Mouse (Mus musculus) kidney, embryonic 14.5 days (tissue): ENCODE measurements around the gene Mlycd. TPM values are rescaled to one million over a fixed set of nuclear protein-coding genes. Genes with fewer than 3 reads are reported as not detected.

Source experiments
- ATAC-seq: fragments of 200-750 bp; cut with Nextera tagmentation; 2 replicates; pipeline ENCODE4 v1.8.0; 2017; ENCODE audit warnings: moderate number of reproducible peaks, mild to moderate bottlenecking, moderate TSS enrichment, moderate library complexity; ENCODE audit not compliant: low FRiP score, low TSS enrichment
- H3K27ac ChIP-seq: fragments of 300-500 bp; sonication (generic); 2 replicates; pipeline ENCODE4 v1.5.1; 2014; ENCODE audit warnings: low read depth, mild to moderate bottlenecking, low read length, moderate library complexity, mixed read lengths
- H3K27me3 ChIP-seq: fragments of 300-500 bp; sonication (generic); 2 replicates; pipeline ENCODE4 v1.6.1; 2014; ENCODE audit warnings: mild to moderate bottlenecking, low read length; ENCODE audit not compliant: control insufficient read depth, insufficient read depth
- H3K36me3 ChIP-seq: fragments of 300-500 bp; sonication (generic); 2 replicates; pipeline ENCODE4 v1.6.1; 2014; ENCODE audit warnings: low read length, mixed read lengths; ENCODE audit not compliant: control insufficient read depth, insufficient read depth
- H3K4me1 ChIP-seq: fragments of 300-500 bp; sonication (generic); 2 replicates; pipeline ENCODE4 v1.6.1; 2014; ENCODE audit warnings: low read length, mixed read lengths; ENCODE audit not compliant: control insufficient read depth, insufficient read depth
- H3K4me2 ChIP-seq: fragments of 300-500 bp; sonication (generic); replicated peaks from 2 replicates; pipeline ENCODE4 v1.6.1; 2014; ENCODE audit warnings: low read depth, mild to moderate bottlenecking, low read length
- H3K4me3 ChIP-seq: fragments of 300-500 bp; sonication (generic); 2 replicates; pipeline ENCODE4 v1.5.1; 2014; ENCODE audit warnings: mild to moderate bottlenecking, low read length
- H3K9ac ChIP-seq: fragments of 300-500 bp; sonication (generic); 2 replicates; pipeline ENCODE4 v1.6.1; 2014; ENCODE audit warnings: low read depth, mild to moderate bottlenecking, low read length, moderate library complexity
- H3K9me3 ChIP-seq: fragments of 300-500 bp; sonication (generic); 2 replicates; pipeline ENCODE4 v1.6.1; 2016; ENCODE audit warnings: low read length; ENCODE audit not compliant: control insufficient read depth
- WGBS: fragments of 180-500 bp; shearing (Covaris S2); extraction: QIAGEN DNeasy Blood & Tissue Kit; methylation state at CpG from one replicate; pipeline ENCODE4 v1.1.7; 2014; 5-methylcytosine and 5-hydroxymethylcytosine counted together
- polyA plus RNA-seq: library from polyadenylated mRNA; unstranded; fragments of >200 nt; fragmentation: Nextera tagmentation; extraction: Ambion mirVana; gene quantifications from 2 replicates; pipeline ENCODE4 v1.2.1, GENCODE M21; 2014

The Mlycd gene
- polyA plus RNA-seq, 1 experiment from 2014 or later: 12.1 TPM

- Histone ChIP-seq H3K27me3 (no peaks in the 10 kb centered on the region), H3K4me3 (no peak overlapping the region), H3K9me3 (no peaks in the 10 kb centered on the region), H3K4me1 (0 out of 2 replicates have a peak, but pooled peaks cover 3% of the 10 kb centered on the region), H3K4me2 (no peak overlapping the region), H3K27ac (no peak overlapping the region), H3K36me3 (no peaks in the 10 kb centered on the region), H3K9ac (no peak overlapping the region)
- WGBS: 84% methylated on average over 5 of the region's 5 CpGs
- no peak for ATAC-seq
These were observed 61.4 kb downstream of the Mlycd start for GRCm38 (mm10) chr8:119456045-119456444.

GRCm38 (mm10) chr8:119459724-119460123, 65.0 kb downstream of the Mlycd start:
- Histone ChIP-seq H3K27me3 (peaks cover 2% of the 10 kb centered on the region; the same call in 1 of the 2 replicates), H3K4me1 (peaks cover 10% of the 10 kb centered on the region; the same call in 1 of the 2 replicates), H3K27ac (no peak overlapping the region), H3K36me3 (no peaks in the 10 kb centered on the region), H3K4me2 (no peak overlapping the region), H3K9me3 (no peaks in the 10 kb centered on the region), H3K9ac (no peak overlapping the region), H3K4me3 (no peak overlapping the region)
- no peak for ATAC-seq
- WGBS: 37% methylated on average over 16 of the region's 16 CpGs

Other genes with a start within 250 kb of the Mlycd start
- gene Hsbp1, start 50.4 kb upstream of the Mlycd start, polyA plus RNA-seq: 305 and 387 TPM in 2 replicates
- 0.71 and 1.2 TPM in 2 replicates for gene Osgin1, start 39.2 kb downstream of the Mlycd start, polyA plus RNA-seq
- gene Necab2, start 51.8 kb downstream of the Mlycd start, polyA plus RNA-seq: 4.6 and 5.0 TPM in 2 replicates
- not detected in 2 replicates for gene Slc38a8, start 106.8 kb downstream of the Mlycd start, polyA plus RNA-seq
- gene Mbtps1, start 163.9 kb downstream of the Mlycd start, polyA plus RNA-seq: 66.4 and 131 TPM in 2 replicates
- 20.4 and 35.8 TPM in 2 replicates for gene Hsdl1, start 180.3 kb downstream of the Mlycd start, polyA plus RNA-seq
- gene Dnaaf1, start 180.4 kb downstream of the Mlycd start, polyA plus RNA-seq: 0.11 and 0.37 TPM in 2 replicates
- 9.7 and 13.0 TPM in 2 replicates for gene Taf1c, start 210.3 kb downstream of the Mlycd start, polyA plus RNA-seq
- gene Adad2, start 217.9 kb downstream of the Mlycd start, polyA plus RNA-seq: 0.29 TPM in 1 of 2 replicates, not detected in the other
- gene Kcng4, start 240.8 kb downstream of the Mlycd start, polyA plus RNA-seq: 0.22 TPM in 1 of 2 replicates, not detected in the other